Mouse (Mus musculus) embryonic facial prominence, embryonic 11.5 days (tissue): ENCODE data around the gene Hmgcll1. TPM values are rescaled to one million over a fixed set of nuclear protein-coding genes. Genes with fewer than 3 reads are reported as not detected.

Experiments used
- ATAC-seq: fragments of 200-750 bp; cut with Nextera tagmentation; replicated peaks from 2 replicates; pipeline ENCODE4 v1.8.0; 2017; ENCODE audit warnings: low read depth; ENCODE audit not compliant: insufficient number of reproducible peaks, low FRiP score, low TSS enrichment
- DNase-seq: peaks from one replicate; pipeline ENCODE4 v3.0.0-alpha.2; 2015; ENCODE audit warnings: low spot score
- H3K27ac ChIP-seq: fragments of 300-500 bp; sonication (generic); replicated peaks from 2 replicates; pipeline ENCODE4 v1.5.1; 2014; ENCODE audit warnings: mild to moderate bottlenecking, low read depth, low read length, control low read depth
- H3K27me3 ChIP-seq: fragments of 300-500 bp; sonication (generic); 2 replicates; pipeline ENCODE4 v1.6.1; 2014; ENCODE audit warnings: mild to moderate bottlenecking, low read length, moderate library complexity, mixed read lengths; ENCODE audit not compliant: control insufficient read depth, insufficient read depth
- H3K36me3 ChIP-seq: fragments of 300-500 bp; sonication (generic); replicated peaks from 2 replicates; pipeline ENCODE4 v1.6.1; 2014; ENCODE audit warnings: low read depth, mild to moderate bottlenecking, low read length, moderate library complexity, mixed read lengths; ENCODE audit not compliant: control insufficient read depth, insufficient read depth
- H3K4me1 ChIP-seq: fragments of 300-500 bp; sonication (generic); 2 replicates; pipeline ENCODE4 v1.6.1; 2014; ENCODE audit warnings: low read length, mixed read lengths; ENCODE audit not compliant: control insufficient read depth, insufficient read depth
- H3K4me2 ChIP-seq: fragments of 300-500 bp; sonication (generic); 2 replicates; pipeline ENCODE4 v1.6.1; 2014; ENCODE audit warnings: low read depth, mild to moderate bottlenecking, control low read depth, low read length, moderate library complexity
- H3K4me3 ChIP-seq: fragments of 300-500 bp; sonication (generic); 2 replicates; pipeline ENCODE4 v1.5.1; 2014; ENCODE audit warnings: low read depth, low read length, control low read depth
- H3K9ac ChIP-seq: fragments of 300-500 bp; sonication (generic); replicated peaks from 2 replicates; pipeline ENCODE4 v1.6.1; 2014; ENCODE audit warnings: mild to moderate bottlenecking, control low read depth, low read length
- H3K9me3 ChIP-seq: fragments of 300-500 bp; sonication (generic); replicated peaks from 2 replicates; pipeline ENCODE4 v1.6.1; 2016; ENCODE audit warnings: mild to moderate bottlenecking, low read length, inconsistent platforms, mixed read lengths; ENCODE audit not compliant: control insufficient read depth
- WGBS: fragments of 180-500 bp; shearing (Covaris S2); extraction: QIAGEN DNeasy Blood & Tissue Kit; methylation state at CpG from one replicate; pipeline ENCODE4 v1.1.7; 2014; 5-methylcytosine and 5-hydroxymethylcytosine counted together
- polyA plus RNA-seq: library from polyadenylated mRNA; unstranded; fragments of >200 nt; fragmentation: Nextera tagmentation; extraction: Ambion mirVana; gene quantifications from 2 replicates; pipeline ENCODE4 v1.2.1, GENCODE M21; 2014

Hmgcll1 gene
- polyA plus RNA-seq, 1 experiment from 2014 or later = 8.9 TPM

DNA sequence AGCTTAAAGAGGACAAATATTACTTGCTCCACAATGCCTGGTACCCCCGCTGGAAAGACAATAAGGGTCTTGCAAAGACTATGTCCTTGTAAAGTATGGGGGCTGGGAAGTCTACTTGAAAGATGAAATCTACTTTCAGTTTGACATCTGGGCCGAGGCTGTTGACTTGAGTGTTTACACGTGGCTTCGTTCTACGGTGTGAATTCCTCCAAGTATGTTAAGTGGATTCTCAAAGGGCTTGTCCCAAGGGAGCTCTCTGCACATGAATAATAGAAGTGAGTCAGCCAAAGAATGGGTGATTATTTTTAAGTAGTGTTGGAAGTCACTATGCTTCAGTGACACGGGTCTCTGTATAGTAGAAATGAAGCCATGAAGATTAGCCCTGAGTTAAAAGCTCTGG is 11.0 kb upstream of the Hmgcll1 start:
- 52% methylated on average over 6 of the region's 6 CpGs for WGBS
- peak; percentile 31 for DNase-seq
- ATAC-seq = no peak
- H3K27ac ChIP-seq = no peak overlapping the region
- H3K9ac ChIP-seq = no peak overlapping the region
- no peak overlapping the region for H3K4me3 ChIP-seq
- no peaks in the 10 kb centered on the region for H3K36me3 ChIP-seq
- H3K27me3 ChIP-seq = no peaks in the 10 kb centered on the region
- no peaks in the 10 kb centered on the region for H3K4me1 ChIP-seq
- no peaks in the 10 kb centered on the region for H3K9me3 ChIP-seq
- no peak overlapping the region for H3K4me2 ChIP-seq

- no peak overlapping the region for H3K4me3 ChIP-seq
- no peaks in the 10 kb centered on the region for H3K27me3 ChIP-seq
- no peaks in the 10 kb centered on the region for H3K4me1 ChIP-seq
- no peak for DNase-seq
- no peak for ATAC-seq
- H3K9me3 ChIP-seq = no peaks in the 10 kb centered on the region
- H3K9ac ChIP-seq = no peak overlapping the region
- H3K36me3 ChIP-seq = no peaks in the 10 kb centered on the region
- no peak overlapping the region for H3K27ac ChIP-seq
- no peak overlapping the region for H3K4me2 ChIP-seq
- WGBS = 28% methylated on average over 6 of the region's 6 CpGs
These were observed 7.2 kb upstream of the Hmgcll1 start for GRCm38 (mm10) chr9:76007342-76007970.

DNA sequence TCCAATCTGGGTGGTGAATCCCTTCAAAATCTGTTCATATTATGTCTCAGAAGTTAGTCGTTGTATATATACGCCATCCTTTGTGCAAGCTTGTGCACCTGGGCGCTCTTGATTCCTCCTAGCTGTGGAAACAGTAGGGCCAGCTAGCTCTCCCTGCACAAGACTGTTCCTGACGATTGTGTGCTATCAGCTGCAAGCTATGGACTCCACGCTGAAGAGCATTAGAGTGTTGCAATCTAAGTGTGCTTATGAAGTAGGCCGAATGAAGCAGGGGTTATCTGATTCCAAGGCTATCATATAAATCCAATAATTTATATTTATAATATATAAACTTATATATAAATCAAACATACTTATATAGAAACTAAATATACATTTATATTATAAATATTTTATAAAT is 866 bp upstream of the Hmgcll1 start:
- H3K4me2 ChIP-seq = no peak overlapping the region
- ATAC-seq (no peak), DNase-seq (no peak)
- WGBS = 84% methylated on average over 6 of the region's 6 CpGs
- H3K36me3 ChIP-seq = no peaks in the 10 kb centered on the region
- no peak overlapping the region for H3K27ac ChIP-seq
- H3K9me3 ChIP-seq = no peaks in the 10 kb centered on the region
- H3K9ac ChIP-seq = no peak overlapping the region
- no peak overlapping the region for H3K4me3 ChIP-seq
- no peaks in the 10 kb centered on the region for H3K27me3 ChIP-seq
- H3K4me1 ChIP-seq = no peaks in the 10 kb centered on the region

GRCm38 (mm10) chr9:76015971-76016370 is 1.3 kb downstream of the Hmgcll1 start:
- no peaks in the 10 kb centered on the region for H3K4me1 ChIP-seq
- WGBS = 96% methylated on average over 5 of the region's 5 CpGs
- H3K4me2 ChIP-seq = no peak overlapping the region
- no peak overlapping the region for H3K4me3 ChIP-seq
- no peak overlapping the region for H3K9ac ChIP-seq
- no peaks in the 10 kb centered on the region for H3K36me3 ChIP-seq
- DNase-seq = no peak
- no peaks in the 10 kb centered on the region for H3K9me3 ChIP-seq
- no peaks in the 10 kb centered on the region for H3K27me3 ChIP-seq
- no peak for ATAC-seq
- no peak overlapping the region for H3K27ac ChIP-seq

DNA sequence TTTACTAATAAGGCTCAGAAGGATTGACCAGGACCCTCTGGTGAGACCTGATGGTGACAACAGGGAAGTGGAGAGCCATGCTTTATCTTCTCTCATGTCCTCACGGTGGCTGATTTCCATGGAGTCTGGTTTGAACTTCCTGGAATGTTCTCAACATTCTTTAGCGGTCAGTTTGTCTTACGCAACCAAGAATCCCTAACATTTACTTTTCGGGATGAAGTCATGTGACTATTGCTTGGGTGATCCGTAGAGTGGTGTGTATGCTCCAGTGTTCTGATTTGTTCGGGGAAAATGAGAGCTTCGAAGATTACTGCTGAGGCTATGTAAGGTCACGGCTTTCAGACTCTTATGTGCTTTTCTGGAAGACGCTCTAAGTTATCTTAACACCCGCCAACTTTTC is 1.9 kb downstream of the Hmgcll1 start:
- no peaks in the 10 kb centered on the region for H3K27me3 ChIP-seq
- 94% methylated on average over 10 of the region's 10 CpGs for WGBS
- no peak for DNase-seq
- no peak overlapping the region for H3K9ac ChIP-seq
- no peak for ATAC-seq
- H3K4me3 ChIP-seq = no peak overlapping the region
- no peaks in the 10 kb centered on the region for H3K36me3 ChIP-seq
- H3K9me3 ChIP-seq = no peaks in the 10 kb centered on the region
- no peak overlapping the region for H3K4me2 ChIP-seq
- no peaks in the 10 kb centered on the region for H3K4me1 ChIP-seq
- no peak overlapping the region for H3K27ac ChIP-seq

- no peaks in the 10 kb centered on the region for H3K36me3 ChIP-seq
- no peak overlapping the region for H3K9ac ChIP-seq
- no peak overlapping the region for H3K27ac ChIP-seq
- H3K27me3 ChIP-seq = no peaks in the 10 kb centered on the region
- 34% methylated on average over 5 of the region's 5 CpGs for WGBS
- no peaks in the 10 kb centered on the region for H3K4me1 ChIP-seq
- H3K4me2 ChIP-seq = no peak overlapping the region
- ATAC-seq (no peak), DNase-seq (no peak)
- H3K4me3 ChIP-seq = no peak overlapping the region
- no peaks in the 10 kb centered on the region for H3K9me3 ChIP-seq
These were observed 8.9 kb downstream of the Hmgcll1 start for GRCm38 (mm10) chr9:76023551-76023973.

- no peak overlapping the region for H3K9ac ChIP-seq
- no peaks in the 10 kb centered on the region for H3K27me3 ChIP-seq
- H3K27ac ChIP-seq = 0 out of 2 replicates have a peak overlapping the region, but pooled peaks have one; percentile 4
- no peaks in the 10 kb centered on the region for H3K9me3 ChIP-seq
- ATAC-seq = no peak
- H3K4me2 ChIP-seq = no peak overlapping the region
- 45% methylated on average over 5 of the region's 5 CpGs for WGBS
- DNase-seq = no peak
- H3K4me1 ChIP-seq = no peaks in the 10 kb centered on the region
- H3K4me3 ChIP-seq = no peak overlapping the region
- no peaks in the 10 kb centered on the region for H3K36me3 ChIP-seq
These were observed 9.9 kb downstream of the Hmgcll1 start for GRCm38 (mm10) chr9:76024277-76025246.
